Mouse (Mus musculus) cerebellum, adult 18-20 months (tissue): ENCODE data around the gene Taok1.
"Not testable (repeated sequence)": the region's sequence is repeated elsewhere in the genome, so short reads cannot be mapped to it uniquely, and the experiment has no call there.

Experiments
- DNase-seq, 2 experiments: peaks; one replicate each; pipeline ENCODE4 v3.0.0; 2021

Taok1 gene

DNA sequence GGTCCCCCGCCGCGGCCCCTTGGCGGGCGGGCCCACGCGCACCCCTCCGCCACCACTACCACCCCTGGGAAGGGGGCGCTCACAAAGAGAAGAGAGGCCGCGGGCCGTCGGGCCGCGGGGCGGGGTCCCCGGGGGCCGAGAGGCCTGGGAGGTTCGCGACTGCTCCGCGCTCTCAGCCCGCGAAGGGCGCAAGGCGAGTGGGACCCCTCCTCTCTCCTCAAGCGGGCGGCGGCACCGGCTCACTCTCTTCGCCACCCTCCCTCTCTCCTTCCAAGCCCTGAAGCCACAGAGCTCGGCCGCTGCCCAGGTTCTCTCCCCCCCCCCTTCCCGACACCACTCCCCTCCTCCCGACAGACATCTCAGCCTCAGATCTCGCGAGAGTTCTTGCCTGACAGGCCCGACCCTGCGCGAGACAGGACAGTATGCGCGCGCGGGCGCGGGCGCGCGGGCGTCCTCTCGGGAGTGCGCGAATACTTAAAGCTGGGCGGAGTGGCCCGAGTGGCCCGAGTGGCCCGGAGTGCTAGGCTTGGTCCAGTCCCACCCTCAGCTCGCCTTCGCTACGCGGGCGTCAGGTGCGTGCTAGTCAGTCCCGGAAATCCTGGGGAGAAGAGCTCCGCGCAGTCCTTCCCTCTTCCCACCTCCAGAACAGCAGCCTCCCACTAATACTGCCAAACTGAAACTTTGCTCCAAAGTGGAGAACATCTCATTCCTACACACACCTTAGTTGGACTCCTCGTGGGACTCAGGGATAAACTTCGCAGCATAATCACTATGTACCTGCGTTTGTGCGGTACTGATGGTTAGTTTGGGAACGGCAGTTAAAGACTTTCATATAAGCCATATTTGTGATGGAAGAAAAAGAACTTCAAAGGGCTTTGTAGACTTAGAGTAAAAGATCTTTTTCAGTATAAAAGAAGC lies at the start of gene Taok1:
TSS of gene Taok1 (minus strand) at position 278 of the 918 bp plus-strand sequence.
- DNase-seq, result peak; percentile 96

DNA sequence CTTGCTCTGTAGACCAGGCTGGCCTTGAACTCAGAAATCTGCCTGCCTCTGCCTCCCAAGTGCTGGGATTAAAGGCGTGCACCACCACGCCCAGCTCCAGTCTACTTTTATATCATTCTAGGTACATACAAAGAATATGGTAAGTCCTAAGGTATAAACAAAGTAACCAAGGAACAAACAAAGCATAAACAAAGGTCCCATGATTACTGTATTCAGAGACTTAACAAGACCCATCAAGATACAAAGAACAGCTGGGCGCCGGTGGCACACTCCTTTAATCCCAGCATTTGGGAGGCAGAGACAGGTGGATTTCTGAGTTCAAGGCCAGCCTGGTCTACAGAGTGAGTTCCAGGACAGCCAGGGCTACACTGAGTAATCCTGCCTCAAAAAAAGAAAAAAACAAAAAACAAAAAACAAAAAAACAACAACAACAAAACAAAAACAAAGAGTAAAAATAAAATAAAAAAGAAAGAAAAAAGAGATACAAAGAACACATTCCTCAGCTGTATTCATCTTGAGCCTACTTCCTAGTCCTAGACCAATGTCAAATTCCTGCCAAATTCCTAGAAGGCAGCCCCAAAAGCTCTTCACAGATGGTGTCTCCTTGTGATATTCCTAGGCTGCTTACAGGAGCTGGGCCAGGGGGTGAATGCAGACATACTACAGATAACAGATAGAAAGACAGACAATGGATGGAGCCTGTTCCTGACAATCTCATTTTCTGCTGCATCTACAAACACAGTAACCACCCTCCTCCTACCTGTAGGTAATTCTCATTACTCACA lies 46.0 kb upstream of the Taok1 start:
- DNase-seq, result not testable (repeated sequence)

DNA sequence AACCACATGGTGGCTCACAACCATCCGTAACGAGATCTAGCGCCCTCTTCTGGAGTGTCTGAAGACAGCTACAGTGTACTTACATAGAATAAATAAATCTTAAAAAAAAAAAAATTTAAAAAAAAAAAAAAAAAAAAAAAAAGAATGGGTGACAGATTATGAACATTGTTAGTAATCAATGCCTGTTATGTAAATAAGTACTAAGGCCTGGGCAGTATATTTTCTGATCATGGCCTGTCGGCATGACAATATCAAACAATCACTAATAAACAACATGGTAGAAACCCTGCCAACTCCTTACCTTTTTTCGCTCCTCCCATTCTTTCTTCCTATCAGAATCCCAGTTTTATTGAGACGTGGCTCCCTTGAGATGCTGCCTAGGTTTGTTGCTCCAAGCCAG lies 44.9 kb upstream of the Taok1 start:
- DNase-seq, result no peak

DNA sequence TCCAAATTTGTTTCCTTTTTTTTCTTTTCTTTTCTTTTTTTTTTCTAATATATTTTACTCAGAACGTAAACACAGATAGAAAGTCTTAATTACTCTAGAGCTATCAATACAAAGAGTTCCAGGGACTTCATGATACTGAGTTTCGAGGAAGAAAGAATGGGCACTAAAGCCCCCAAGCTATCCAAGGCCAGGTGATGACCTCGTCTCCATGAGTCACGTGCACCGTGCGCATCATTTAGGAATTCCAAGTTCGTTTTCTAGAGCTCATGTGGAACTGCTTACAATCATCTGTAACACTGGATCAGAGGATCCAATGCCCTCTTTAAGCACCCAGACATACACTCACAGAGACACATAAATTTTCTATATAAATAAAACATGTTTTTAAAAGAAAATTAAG lies 41.3 kb upstream of the Taok1 start:
- no peak for DNase-seq

DNA sequence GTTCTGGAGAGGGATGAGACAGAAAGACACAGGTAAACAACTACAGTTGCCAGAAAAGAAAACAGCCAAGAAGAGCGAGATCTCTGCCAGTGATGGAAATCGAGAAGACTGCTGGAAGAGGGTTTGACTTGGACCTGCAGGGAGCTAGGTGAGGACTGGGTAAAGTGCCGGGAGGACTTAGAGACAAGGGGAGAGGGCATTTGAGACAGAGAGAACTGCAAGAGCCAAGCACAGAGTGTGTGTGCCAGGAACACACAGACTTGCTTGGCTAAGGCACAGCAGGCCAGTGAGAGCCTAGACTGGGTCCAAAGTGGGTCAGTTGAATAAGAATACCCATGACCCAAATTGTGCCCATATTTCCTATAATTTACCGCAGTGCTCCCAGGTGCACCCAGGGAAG lies 37.9 kb upstream of the Taok1 start:
- peak; percentile 54 to 60 for DNase-seq

DNA sequence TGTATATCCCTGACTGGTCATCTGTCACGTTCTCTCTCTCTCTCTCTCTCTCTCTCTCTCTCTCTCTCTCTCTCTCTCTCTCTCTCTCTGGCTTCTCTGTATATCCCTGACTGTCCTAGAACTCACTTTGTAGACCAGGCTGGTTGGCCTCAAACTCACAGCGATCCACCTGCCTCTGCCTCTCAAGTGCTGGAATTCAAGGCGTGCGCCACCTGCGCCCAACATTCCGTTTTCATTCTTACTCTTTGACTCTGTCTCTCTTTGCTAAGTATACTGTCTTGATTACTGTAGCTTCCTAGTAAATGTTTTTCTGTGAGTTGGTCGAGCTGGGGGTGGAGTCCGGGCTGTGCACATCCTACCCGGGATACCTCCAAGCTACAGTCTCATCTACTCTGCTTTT lies 33.8 kb upstream of the Taok1 start:
- no peak for DNase-seq

DNA sequence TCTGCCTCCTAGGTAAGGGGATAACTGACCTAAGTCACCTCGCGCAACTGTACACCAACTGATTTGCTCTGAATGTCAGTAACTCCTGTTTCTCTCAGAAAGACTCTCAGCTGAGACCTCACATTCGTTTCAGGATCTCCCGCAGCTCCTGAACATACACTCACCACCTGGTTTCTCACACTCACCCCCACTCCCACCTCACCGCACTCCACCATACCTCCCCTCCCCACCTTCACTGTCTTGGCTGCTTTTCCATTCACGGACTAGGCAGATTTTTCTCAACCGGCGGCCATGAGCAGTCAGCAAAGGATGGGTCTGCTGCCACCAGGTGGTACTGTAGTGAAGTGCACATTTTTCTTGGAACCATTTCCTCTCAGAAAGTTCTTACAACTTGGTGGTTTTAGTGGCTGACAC lies 22.6 kb upstream of the Taok1 start:
- DNase-seq, result peak; percentile 81 to 89

DNA sequence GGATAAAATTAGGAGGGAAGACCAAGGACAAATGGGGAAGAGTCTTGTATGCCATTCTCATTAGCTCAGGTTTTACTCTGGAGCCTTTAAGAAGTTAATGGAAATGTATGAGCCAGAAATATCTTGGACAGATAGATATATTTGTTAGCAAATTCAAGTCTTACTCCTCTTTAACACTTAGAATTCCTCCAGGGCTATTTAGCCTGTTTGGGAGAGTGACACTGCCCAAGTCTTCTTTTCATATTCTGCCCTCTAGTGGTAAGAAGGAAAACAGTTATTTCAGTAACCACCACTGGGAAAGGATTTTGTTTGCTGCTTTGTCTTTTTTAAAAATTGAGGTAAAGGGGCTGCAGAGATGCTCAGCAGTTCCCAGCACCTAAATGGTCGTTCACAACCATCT lies 21.9 kb upstream of the Taok1 start:
- no peak for DNase-seq

DNA sequence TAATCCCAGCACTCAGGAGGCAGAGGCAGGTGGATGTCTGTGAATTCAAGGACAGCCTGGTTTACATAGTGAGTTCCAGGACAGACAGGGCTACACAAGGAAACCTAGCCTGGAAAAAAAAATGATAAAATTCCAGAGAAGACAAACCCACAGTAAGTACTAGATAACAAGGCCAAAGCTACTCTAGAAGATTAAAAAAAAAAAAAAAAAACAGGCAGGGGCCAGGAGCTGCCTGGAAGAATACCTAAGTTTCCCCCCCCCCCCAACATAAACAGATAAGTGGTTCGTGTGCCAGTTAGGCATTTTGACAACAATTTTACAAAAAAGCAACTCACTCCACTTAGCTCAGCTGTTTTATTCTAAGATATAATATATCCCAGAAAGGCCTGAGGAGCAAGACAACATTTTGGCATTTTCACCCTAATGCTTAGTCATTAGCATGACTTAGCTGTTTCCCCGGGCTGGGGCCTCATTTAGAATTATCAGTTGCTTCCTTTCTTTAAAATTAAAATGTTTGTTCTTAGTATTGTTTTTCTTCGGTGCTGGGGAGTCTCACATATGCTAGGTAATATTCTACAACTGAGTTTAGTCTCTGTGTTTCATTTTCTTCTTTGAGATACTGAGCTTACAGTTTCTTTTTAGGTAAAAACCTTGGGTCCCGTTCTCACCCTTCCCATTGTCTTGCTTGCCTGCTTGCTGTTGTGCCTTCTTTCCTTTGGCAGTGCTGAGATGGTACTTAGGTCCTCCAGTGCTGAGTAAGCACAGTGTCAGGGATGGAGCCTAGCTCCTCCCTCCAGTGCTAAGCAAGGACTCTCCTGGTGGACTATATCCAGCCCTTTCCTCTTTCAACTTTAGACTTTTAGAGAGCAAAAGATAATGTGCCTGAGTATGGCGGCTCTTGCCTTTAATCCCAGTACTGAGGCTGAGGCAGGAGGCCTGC lies 19.3 kb upstream of the Taok1 start:
- DNase-seq, result no peak

DNA sequence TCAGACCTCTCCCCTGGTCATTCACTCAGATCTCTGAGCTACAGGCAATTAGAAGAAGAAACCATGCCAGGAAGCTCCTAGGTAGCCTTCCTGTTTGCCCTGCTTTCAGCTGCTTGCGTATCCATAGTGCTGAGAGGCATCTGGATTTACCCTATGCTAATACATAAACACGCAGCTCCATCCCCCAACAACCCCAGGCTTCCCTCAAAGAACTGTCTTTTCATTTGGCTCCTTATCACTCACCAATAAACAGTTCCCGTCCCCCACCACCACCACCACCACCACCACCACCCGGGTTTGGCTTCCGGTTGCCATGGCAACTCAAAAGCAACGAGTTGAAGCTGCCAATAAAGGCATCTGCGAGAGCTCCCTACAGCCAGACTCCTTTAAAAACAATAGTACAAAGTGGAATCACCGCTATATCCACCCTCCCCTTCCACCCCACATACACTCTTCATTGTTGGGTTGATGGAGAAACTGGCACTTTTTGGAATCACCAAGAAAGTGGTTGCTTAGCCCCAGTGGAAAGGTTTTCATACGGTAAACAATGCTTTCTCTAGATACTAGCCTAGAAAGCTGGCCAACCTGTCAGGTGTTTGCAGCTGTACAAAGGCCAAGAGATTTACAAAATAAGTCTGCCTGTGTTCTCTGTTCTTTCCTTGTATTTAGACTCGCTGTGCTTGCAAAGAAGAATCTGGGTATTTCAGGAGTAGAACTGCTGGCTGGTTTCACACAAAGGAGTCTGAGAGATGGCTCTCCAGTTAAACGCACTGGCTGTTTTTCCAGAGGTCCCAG lies 17.6 kb upstream of the Taok1 start:
- DNase-seq, result peak; percentile 67 to 71

DNA sequence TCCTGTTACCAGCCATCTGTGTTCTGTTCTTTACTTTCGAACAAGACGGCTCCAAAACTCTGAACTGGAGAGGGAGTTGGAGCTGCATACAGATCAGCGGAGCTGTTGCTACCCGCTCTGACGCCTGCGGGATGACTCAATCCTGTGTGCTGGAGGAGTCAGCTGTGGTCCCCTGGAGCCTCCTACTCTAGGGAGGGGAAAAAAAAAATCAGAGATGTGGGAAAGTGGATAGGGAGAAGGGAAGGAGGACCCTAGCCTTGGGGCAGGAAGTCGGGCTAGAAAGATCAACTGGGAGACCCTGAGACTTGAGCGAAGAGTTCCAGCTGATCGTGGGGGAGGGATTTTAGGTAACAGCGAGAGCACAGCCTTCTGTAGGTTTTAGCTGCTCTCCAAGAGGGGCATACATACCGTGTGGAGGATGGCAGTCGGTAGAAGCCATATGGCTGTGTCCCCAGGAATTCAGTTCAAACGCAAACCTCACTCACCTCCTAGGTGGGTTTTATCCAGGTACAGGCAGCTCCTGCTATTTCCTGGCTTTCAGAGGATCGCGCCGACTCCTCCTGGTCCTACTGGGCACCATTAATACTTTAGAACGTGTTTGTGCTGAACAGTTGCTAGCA lies 16.9 kb upstream of the Taok1 start:
- DNase-seq, result peak; percentile 60 to 67

DNA sequence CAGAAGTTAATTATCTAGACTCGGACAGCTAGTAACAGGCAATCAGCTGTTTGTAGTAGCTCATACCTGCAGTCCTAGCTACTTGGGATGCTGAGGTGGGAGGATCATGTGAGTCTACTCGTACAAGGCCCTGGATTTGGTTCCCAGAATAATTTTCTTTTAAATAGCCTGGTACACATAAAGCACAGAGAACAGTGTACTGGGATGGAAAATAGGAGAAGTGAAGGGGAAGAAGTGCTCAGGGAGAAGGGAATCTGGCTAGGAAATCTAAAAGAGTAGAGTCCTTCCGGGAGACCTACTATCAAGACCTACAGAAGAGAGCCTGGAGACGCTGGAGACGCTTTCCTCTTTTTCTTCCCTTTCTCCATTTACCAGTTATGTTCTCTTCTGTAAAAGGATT lies 16.4 kb upstream of the Taok1 start:
- no peak for DNase-seq

DNA sequence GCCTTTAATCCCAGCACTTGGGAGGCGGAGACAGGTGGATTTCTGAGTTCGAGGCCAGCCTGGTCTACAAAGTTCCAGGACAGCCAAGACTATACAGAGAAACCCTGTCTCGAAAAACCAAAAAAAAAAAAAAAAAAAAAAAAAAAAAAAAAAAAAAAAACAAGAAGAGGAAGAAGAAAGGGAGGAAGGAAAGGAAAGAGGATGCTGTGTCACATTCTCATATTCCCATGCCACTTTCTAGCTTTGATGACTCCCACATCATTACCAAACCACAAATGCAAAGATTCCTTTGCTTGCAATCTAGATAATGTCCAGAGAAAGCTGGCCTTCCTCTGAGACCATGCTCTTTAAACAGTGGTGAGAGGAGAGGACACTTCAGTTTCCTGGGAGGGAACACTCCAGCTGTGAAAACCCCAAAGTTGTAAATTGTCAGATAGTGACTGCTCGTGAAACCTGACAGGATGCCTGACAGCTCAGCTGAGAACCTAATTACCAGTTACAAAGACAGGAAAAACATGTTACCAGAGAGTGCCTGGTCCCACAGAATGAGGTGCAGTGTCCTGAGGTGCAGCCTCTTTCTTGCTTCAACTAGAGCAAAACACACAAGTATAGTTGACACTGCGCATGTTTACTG lies 14.4 kb upstream of the Taok1 start:
- DNase-seq, result no peak

DNA sequence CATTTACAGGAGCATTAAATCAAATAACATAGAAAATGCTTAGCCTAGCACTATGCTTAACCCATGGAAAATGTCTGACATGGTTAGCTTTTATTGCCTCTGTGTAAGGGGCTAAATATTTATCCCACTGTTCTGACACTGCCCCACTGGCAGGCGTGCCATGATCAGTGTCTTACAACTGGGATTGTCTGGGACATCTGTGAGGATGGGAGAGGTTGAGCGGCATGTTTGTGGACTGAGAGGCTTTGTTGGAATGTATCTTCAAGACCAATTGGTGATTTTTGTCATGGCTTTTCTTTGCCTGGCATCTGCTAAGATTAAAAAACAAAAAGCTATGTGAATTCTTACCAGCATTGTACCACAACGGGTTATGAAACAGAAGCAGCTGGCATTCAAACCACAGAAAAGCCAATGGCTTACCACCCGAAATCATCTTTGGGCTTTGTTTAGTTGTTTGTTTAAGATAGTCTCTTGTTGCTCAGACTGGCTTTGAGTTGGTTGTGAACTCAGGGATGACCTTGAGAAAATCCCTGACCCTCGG lies 7.5 kb upstream of the Taok1 start:
- DNase-seq, result no peak

DNA sequence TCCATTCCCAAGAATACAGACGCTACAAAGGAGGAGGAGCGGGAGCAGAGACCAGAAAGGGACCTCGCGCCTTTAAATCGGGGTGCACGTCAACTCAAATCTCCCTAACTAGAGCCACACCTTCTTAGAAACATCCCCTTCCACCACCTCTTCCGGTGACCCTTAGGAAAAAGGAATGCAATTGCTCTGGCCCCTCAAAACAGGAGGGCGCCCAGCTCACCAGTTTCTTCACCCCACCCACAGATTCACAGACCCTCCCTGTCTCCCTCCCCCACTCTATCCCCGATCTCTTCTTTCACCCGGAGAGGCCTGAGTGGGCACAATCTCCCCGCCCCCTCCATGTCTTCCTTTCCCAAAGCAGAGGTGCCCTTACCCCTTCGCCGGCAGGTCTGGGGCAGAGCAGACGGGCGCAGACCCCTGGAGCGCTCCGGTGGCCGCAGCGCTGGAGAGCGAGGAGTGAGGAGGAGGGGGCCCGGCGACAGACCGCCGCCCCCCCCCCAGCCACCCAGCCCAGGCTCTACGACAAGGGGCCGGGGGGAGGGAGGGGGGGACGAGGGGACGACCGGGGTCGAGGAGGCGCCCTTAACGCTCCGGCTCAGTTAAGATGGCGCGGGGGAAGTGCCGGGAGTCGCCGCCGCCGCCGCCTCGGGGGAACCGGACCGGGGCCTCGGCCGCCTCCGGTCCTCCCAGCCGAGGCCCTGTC lies 629 bp downstream of the Taok1 start:
- DNase-seq, result peak; percentile 41 to 49

DNA sequence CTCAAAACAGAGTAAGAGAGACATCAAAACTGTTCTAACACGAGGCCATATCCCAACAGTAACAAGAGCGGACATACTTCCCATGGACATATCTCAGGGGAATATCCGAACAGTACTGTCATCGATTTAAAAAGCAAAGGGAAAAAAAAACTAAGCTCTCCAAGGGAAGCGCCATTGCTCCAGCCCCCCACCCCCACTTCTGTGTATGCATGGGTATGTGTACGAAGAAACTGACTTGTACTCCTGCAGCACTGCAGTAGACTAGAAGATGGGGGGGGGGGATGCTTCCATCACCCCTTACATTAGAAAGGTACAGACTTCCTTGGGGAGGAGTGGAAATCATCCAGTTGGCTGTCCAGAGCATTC lies 1.2 kb downstream of the Taok1 start:
- DNase-seq, result no peak

DNA sequence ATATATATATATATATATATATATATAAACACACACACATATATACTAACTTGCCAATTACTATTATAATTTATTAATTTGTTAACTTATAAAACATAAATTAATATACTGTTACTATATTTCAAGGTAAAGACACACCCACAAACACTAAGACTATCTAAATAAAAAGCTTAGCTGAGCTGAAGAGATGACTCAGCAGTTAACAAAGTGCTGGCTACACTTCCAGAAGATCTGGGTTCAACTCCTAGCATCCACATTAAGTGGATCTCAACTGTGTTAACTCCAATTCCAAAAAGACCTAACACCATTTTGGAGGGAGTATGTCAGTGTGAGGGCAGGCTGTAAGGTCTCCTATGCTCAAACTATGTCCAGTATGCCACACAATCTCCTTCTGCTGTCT lies 10.3 kb downstream of the Taok1 start:
- DNase-seq, result no peak

DNA sequence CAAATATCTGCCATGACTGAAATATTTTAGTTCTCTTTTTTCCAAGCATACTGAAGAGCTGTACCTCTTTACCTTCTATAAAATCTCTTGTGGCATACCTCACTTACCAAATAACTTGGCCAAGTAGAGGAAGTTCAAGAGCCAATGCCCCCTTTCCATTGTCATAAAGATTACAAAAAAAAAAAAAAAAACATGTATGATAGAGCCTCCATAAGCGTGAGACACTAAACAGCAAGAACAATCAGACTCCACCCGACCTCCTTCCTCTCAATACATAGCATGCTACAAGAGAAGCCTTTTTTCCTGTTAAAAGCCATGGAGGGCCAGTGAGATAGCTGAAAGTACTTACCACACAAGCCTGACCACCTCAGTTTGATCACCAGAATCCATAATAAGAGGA lies 16.2 kb downstream of the Taok1 start:
- DNase-seq, result no peak

DNA sequence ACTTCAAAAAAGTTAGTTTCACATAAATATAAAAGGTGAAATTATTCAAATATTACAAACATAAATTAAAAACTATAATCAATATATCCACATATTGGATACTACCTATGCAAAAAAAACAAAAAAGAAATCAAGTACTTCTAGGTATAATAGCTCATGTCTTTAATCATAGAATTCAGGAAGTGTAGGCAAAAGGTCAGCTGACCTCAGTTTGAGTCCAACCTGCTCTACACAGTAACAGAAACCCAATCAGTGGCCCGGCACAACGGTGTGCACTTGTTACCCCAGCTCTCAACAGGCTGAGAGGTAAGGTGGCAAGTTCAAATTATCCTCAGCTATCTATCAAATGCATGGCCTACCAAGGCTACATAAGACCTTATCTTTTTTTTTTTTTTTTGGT lies 16.8 kb downstream of the Taok1 start:
- no peak for DNase-seq

DNA sequence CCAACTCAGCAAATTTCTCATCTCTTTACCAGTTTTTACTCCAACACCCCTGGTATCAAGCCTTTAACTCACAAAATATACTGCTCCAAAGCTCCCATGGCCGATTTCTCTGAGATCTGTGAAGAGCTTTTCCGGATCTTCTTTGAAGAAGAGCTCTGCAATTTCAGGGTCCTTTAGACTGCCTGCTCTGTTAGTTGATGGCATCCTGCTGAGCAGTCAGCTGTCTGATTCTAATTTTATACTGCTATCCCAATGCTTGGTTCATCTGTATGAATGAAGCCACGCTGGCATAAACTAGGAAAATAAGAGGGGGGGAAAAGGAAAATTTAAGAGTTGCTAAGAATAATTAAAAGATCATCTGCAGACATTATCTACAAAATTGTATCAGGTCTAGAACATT lies 22.4 kb downstream of the Taok1 start:
- peak; percentile 72 to 84 for DNase-seq
